8 mouse cellular contexts compared by ENCODE assay signal in the genomic region with DNA sequence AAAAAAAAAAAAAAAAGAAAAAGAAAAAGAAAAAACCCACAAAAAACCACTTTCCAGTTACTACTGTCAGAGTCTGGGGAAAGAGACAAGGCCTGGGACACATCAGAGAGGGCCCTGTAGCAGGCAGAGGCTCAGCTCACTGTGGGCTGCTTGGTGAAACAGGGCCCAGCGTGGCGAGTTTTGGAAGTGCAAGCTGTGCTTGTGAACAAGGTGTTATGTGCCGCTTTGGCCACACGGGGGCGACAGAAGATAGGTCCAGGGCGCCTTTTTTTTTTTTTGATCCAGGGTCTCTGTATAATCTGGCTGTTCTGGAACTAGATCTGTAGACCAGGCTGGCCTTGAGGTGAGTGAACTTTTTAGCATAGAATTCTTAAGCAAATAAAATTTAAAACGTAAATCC. TPM values are rescaled to one million over a fixed set of nuclear protein-coding genes. Genes with fewer than 3 reads are reported as not detected.
DNase-seq lines count a peak whose midpoint lies in the region; ATAC-seq and TF ChIP-seq lines count a peak whose summit lies in the region.

No protein-coding gene starts in this region.

- H3K36me3 ChIP-seq in lung, embryonic 16.5 days (ENCODE audit: control insufficient read depth, insufficient read depth, low read length): peaks cover 4% of the 10 kb centered on the region

- TF ChIP-seq CTCF in cortical plate, adult 2 months (IDR thresholded peaks at IDR 0.05; ENCODE audit: extremely low read depth, insufficient read depth, low read length): peak; percentile 87
- peak; percentile 89 for TF ChIP-seq CTCF in layer of hippocampus, adult 2 months (conservative IDR thresholded peaks at IDR 0.05)

- no peak for TF ChIP-seq POLR2A in cortical plate, adult 2 months (IDR thresholded peaks at IDR 0.05; ENCODE audit: extremely low read depth, insufficient read depth, low read length)

- no peaks in the 10 kb centered on the region for H3K9me3 ChIP-seq in lung, embryonic 16.5 days (ENCODE audit: control insufficient read depth, low read length)

- H3K4me2 ChIP-seq in lung, embryonic 16.5 days (ENCODE audit: low read depth, low read length): no peak overlapping the region

- H3K4me3 ChIP-seq in cortical plate, adult 2 months (ENCODE audit: insufficient read depth, low read length): no peak overlapping the region
- no peak overlapping the region for H3K4me3 ChIP-seq in layer of hippocampus, adult 2 months
- no peak overlapping the region for H3K4me3 ChIP-seq in lung, embryonic 16.5 days (ENCODE audit: low read length)

- H3K4me1 ChIP-seq in cortical plate, adult 2 months (ENCODE audit: control insufficient read depth, insufficient read depth, low read length): no peaks in the 10 kb centered on the region
- peaks cover 5% of the 10 kb centered on the region for H3K4me1 ChIP-seq in lung, embryonic 16.5 days (replicated peaks; ENCODE audit: control insufficient read depth, insufficient read depth, low read length)

- WGBS in lung, embryonic 16.5 days: 2% methylated on average over 7 of the region's 7 CpGs

- no peak overlapping the region for H3K27ac ChIP-seq in cortical plate, adult 2 months (ENCODE audit: insufficient read depth, low read length)
- H3K27ac ChIP-seq in layer of hippocampus, adult 2 months: no peak overlapping the region
- H3K27ac ChIP-seq in lung, embryonic 16.5 days (ENCODE audit: low read length): no peak overlapping the region

- peak; percentile 93 for ATAC-seq in CD4-positive, CD25-positive, alpha-beta regulatory T cell, adult 4 months
- ATAC-seq in lung, embryonic 16.5 days (ENCODE audit: low read depth): peak; percentile 64

- no peak overlapping the region for H3K9ac ChIP-seq in lung, embryonic 16.5 days (ENCODE audit: low read length)

- H3K27me3 ChIP-seq in lung, embryonic 16.5 days (ENCODE audit: control insufficient read depth, insufficient read depth, low read depth, low read length): no peaks in the 10 kb centered on the region

- DNase-seq in adrenal gland, adult (ENCODE audit: inconsistent age in 2 of 2, low spot score in 1 of 2): peak; percentile 88 to 96
- DNase-seq in gastrocnemius, postnatal 4 days (ENCODE audit: low spot score in 2 of 2): peak; percentile 90 to 93
- peak; percentile 87 to 94 for DNase-seq in layer of hippocampus, adult 2 months (ENCODE audit: low spot score in 2 of 2)
- peak; percentile 94 for DNase-seq in retina, postnatal 7 days (ENCODE audit: low read depth, low spot score)
- peak; percentile 97 for DNase-seq in thymus, postnatal 4 days

RNA-seq across cellular contexts. Expression of gene Mex3d, which starts 11.3 kb away (rescaled TPM):
- 1 to 10 TPM in 1 of 2 experiments, not detected in 1; 1.3 TPM for polyA plus RNA-seq in CD4-positive, CD25-positive, alpha-beta regulatory T cell, adult 4 months (2017; shearing (Covaris generic))
- 13.8 and 14.3 TPM in 2 replicates for polyA plus RNA-seq in cortical plate, adult 2 months (2012; rRNA removed)
- 10 to 100 TPM; 17.8 to 18.9 TPM for total RNA-seq in gastrocnemius, postnatal 4 days (2021)
- 10 to 100 TPM; 15.5 to 17.1 TPM for total RNA-seq in layer of hippocampus, adult 2 months (2021)
- polyA plus RNA-seq in lung, embryonic 16.5 days (2015; fragmentation: Nextera tagmentation; extraction: Ambion mirVana): 4.4 and 4.5 TPM in 2 replicates

RNA-seq across cellular contexts. Expression of gene Plk5, which starts 19.9 kb away (rescaled TPM):
- not detected for polyA plus RNA-seq in CD4-positive, CD25-positive, alpha-beta regulatory T cell, adult 4 months (2017; shearing (Covaris generic))
- polyA plus RNA-seq in cortical plate, adult 2 months (2012; rRNA removed): 36.3 and 40.3 TPM in 2 replicates
- total RNA-seq in gastrocnemius, postnatal 4 days (2021): under 1 TPM in 1 of 2 experiments, not detected in 1; 0.34 TPM
- 10 to 100 TPM; 33.4 to 36.6 TPM for total RNA-seq in layer of hippocampus, adult 2 months (2021)
- polyA plus RNA-seq in lung, embryonic 16.5 days (2015; fragmentation: Nextera tagmentation; extraction: Ambion mirVana): 0.48 and 0.52 TPM in 2 replicates

RNA-seq across cellular contexts. Expression of gene Mbd3, which starts 23.2 kb away (rescaled TPM):
- polyA plus RNA-seq in CD4-positive, CD25-positive, alpha-beta regulatory T cell, adult 4 months (2017; shearing (Covaris generic)): 10 to 100 TPM; 26.7 to 27.2 TPM
- 186 and 210 TPM in 2 replicates for polyA plus RNA-seq in cortical plate, adult 2 months (2012; rRNA removed)
- total RNA-seq in gastrocnemius, postnatal 4 days (2021): 100 to 1,000 TPM; 139 to 140 TPM
- total RNA-seq in layer of hippocampus, adult 2 months (2021): 100 to 1,000 TPM; 147 to 149 TPM
- polyA plus RNA-seq in lung, embryonic 16.5 days (2015; fragmentation: Nextera tagmentation; extraction: Ambion mirVana): 192 and 204 TPM in 2 replicates

RNA-seq across cellular contexts. Expression of gene Adamtsl5, which starts 27.9 kb away (rescaled TPM):
- polyA plus RNA-seq in CD4-positive, CD25-positive, alpha-beta regulatory T cell, adult 4 months (2017; shearing (Covaris generic)): not detected
- 7.9 and 9.4 TPM in 2 replicates for polyA plus RNA-seq in cortical plate, adult 2 months (2012; rRNA removed)
- 10 to 100 TPM; 15.5 to 16.5 TPM for total RNA-seq in gastrocnemius, postnatal 4 days (2021)
- total RNA-seq in layer of hippocampus, adult 2 months (2021): 1 to 10 TPM; 4.7 to 7.2 TPM
- polyA plus RNA-seq in lung, embryonic 16.5 days (2015; fragmentation: Nextera tagmentation; extraction: Ambion mirVana): 4.1 and 8.3 TPM in 2 replicates

RNA-seq across cellular contexts. Expression of gene Uqcr11, which starts 30.5 kb away (rescaled TPM):
- polyA plus RNA-seq in CD4-positive, CD25-positive, alpha-beta regulatory T cell, adult 4 months (2017; shearing (Covaris generic)): 100 to 1,000 TPM; 268 to 337 TPM
- polyA plus RNA-seq in cortical plate, adult 2 months (2012; rRNA removed): 1,456 and 1,595 TPM in 2 replicates
- 100 to 1,000 TPM; 640 to 657 TPM for total RNA-seq in gastrocnemius, postnatal 4 days (2021)
- total RNA-seq in layer of hippocampus, adult 2 months (2021): 100 to 1,000 TPM; 404 to 413 TPM
- 618 and 673 TPM in 2 replicates for polyA plus RNA-seq in lung, embryonic 16.5 days (2015; fragmentation: Nextera tagmentation; extraction: Ambion mirVana)

Comparison
In these comparisons a context has a peak if more than half of its experiments do, and no peak if none do; other contexts are left out.
1. RNA of gene Plk5, which starts 19.9 kb away (polyA plus RNA-seq): 36.3 to 40.3 TPM in cortical plate, adult 2 months; 0.48 to 0.52 TPM in lung, embryonic 16.5 days and not detected in CD4-positive, CD25-positive, alpha-beta regulatory T cell, adult 4 months; every median in the first group is over 10 times any median in the second.
2. Peak in every context shown above with its lines, with median percentiles within 50 percentile points of each other: DNase-seq.